Mouse (Mus musculus): ENCODE data around the gene Msto1.
A peak's percentile ranks its signal among the peaks of the same experiment; 100 is the strongest.
"Not testable (repeated sequence)": the region's sequence is repeated elsewhere in the genome, so short reads cannot be mapped to it uniquely, and the experiment has no call there.

The Msto1 gene

DNA sequence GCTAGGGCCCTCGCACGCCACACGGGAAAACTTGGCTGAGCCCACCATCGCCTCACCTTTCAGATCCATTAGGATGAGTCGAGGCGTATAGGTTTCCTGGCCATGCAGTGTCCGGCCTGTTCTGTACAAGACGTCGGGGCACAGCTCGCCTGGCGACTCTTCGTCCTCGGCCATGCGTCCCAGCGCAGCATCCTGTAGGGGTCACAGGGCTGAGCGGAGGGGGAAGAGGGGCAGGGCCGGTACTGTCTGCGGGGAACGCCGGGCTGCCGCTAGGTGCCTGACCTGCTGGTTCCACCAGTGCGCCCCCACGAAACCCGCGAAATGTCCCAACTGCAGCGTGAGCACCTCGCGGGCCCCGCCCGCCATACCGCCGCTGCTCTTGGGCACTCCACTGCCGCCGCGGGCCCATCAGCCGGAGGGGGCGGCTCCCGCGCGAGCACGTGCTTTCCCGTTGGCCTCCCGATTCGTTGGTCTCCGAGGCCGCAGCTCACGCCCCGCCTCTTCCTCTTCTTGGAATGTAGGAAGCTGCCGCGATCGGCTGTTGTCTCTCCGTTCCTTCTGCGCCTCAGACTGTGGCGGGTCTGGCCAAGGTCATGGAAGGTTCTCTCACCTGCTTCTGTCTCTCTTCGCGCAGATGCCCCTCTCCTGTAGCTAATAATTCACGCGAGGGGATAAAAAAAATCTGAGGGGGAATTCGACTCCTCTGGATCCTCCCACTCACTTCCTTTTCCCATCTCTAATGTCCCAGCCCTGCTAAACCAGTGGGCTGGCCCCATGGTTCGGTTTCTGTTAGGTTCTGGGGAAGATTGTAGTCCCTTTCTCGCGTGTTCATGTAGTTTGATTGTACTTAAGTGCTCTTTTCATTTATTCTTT is at the start of gene Msto1:
TSS of gene Msto1 (minus strand) at position 489 of the 873 bp plus-strand sequence.
- DNase-seq (ENCODE audit: low read depth, low spot score), result peak; percentile 79

- DNase-seq (ENCODE audit: low read depth, low spot score), result not testable (repeated sequence)
Measured at GRCm38 (mm10) chr3:88963211-88963610, 49.4 kb upstream of the Msto1 start.

DNA sequence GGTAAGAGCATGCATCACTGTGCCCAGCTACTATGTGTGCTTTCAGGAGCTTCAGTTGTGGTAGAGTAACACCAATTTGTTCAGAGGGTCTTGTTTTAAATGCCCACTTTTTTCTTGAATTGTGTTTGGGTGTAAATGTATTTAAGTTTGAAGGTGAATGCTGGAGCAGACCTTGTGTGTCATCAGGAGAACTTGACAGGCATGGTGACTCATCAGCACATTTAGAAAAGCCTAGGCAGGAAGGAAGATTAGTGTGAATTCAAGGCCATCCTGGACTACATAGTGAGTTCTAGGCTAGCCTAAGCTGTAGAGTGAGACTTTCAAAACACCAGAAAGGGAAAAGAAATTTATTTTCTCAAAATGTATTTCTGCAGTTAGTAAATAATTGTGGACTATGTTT is 39.9 kb upstream of the Msto1 start:
- DNase-seq (ENCODE audit: low read depth, low spot score), result no peak

GRCm38 (mm10) chr3:88953246-88953645 is 39.4 kb upstream of the Msto1 start:
- no peak for DNase-seq (ENCODE audit: low read depth, low spot score)

GRCm38 (mm10) chr3:88951327-88951800 is 37.6 kb upstream of the Msto1 start:
- no peak for DNase-seq (ENCODE audit: low read depth, low spot score)

DNA sequence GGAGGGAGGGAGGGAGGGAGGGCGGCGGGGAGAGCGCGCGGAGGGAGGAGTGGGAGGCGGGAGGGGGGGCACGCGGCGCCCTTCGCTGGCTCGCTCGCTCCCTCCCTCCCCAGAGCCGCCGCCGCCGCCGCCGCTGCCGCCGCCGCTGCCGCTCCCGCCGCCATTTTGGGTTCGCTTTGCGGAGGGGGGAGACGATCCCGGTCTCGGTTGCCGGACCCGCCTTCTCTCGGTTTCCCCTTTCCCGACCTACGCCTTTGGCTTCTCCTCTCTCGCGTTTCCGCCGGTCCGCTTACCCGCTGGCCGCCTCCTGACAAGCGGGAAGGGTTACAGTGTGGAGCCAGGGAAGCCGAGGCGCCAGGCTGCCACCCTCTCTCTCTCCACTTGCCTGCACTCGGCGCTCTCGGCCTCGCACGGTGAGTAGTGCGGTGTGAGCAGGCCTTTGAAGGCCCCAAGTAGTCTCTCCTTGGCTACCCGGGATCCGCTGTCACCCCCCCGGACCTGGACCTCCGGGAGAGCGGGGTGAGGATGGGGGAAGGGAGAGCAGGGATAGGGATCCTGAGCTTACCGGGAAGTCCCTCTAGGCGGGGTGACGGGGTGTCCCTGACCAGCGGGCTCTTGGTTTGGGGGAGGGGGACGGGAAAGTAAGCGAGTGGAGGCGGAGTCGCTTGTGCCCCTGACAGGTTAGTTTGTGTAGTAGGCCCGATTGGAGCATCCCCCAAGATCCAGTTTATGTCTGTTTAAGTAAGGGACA is 37.0 kb upstream of the Msto1 start, which contains the start of the genes Ash1l and Dap3:
TSS of gene Ash1l (plus strand) at position 47 of the 751 bp plus-strand sequence.
TSS of gene Dap3 (minus strand) at position 606 of the 751 bp plus-strand sequence.
- DNase-seq (ENCODE audit: low read depth, low spot score), result peak; percentile 63

- peak; percentile 63 for DNase-seq (ENCODE audit: low read depth, low spot score)
Measured at GRCm38 (mm10) chr3:88949786-88950575, 36.2 kb upstream of the Msto1 start.

DNA sequence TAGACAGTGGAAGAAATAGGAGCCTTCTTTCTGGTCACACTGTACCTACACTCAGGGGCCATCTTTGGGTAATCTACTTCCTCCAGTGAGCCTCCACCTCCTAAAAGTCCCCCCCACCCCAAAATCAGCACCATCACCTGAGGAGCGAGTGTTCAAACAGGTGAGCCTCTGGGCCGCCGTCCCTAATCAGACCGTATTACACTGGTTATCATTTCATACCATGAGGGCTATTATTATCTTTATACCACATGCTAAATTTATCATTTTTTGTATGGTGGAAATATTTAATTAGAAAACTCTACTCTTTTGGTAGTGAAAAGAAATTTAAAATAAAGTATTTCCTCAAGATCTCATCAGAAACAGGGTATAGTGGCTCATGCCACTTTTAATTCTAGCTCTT is 30.3 kb upstream of the Msto1 start:
- no peak for DNase-seq (ENCODE audit: low read depth, low spot score)

GRCm38 (mm10) chr3:88942316-88942880 is 28.6 kb upstream of the Msto1 start:
- DNase-seq (ENCODE audit: low read depth, low spot score), result no peak

- DNase-seq (ENCODE audit: low read depth, low spot score), result peak; percentile 42
Measured at GRCm38 (mm10) chr3:88939749-88940148, 25.9 kb upstream of the Msto1 start.

DNA sequence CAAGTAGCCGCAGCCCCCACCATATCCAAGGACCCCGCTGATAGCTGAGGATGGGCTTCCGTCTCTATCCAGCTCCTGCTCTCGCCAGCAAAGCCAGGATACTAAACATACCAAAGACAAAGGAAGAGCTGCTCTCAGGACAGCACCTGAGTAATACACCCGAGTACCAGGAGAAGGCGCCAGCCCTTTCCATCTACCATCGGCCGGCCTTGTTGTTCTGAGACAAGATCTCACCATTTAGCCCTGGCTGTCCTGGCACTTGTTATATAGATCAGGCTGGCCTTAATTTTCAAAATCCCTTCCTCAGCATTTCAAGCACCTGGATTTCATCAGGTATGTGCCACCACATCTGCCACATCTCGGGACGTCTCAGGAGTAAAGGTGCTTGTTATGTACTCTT is 25.3 kb upstream of the Msto1 start:
- no peak for DNase-seq (ENCODE audit: low read depth, low spot score)

DNA sequence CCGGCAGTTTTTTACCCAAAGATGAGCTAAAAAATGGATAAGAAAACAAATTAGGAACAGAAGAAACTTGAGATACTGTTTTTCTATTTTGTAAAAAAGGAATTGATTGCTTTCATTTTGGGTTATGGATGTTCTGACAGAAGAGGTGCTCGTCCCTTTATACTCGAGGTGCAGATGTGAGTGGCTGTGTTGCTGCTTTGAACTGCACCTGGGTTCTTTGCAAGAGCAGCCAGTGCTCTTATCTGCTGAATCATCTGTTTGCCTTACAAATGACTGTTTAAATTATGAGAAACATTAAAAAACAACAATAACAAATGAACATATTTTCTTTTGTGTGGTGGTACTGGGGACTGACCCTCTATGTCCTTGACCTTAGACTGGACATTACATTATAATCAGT is 15.7 kb upstream of the Msto1 start:
- no peak for DNase-seq (ENCODE audit: low read depth, low spot score)

GRCm38 (mm10) chr3:88925651-88926050 is 11.9 kb upstream of the Msto1 start:
- DNase-seq (ENCODE audit: low read depth, low spot score), result no peak

- DNase-seq (ENCODE audit: low read depth, low spot score), result no peak
Measured at GRCm38 (mm10) chr3:88923989-88924591, 10.3 kb upstream of the Msto1 start.

DNA sequence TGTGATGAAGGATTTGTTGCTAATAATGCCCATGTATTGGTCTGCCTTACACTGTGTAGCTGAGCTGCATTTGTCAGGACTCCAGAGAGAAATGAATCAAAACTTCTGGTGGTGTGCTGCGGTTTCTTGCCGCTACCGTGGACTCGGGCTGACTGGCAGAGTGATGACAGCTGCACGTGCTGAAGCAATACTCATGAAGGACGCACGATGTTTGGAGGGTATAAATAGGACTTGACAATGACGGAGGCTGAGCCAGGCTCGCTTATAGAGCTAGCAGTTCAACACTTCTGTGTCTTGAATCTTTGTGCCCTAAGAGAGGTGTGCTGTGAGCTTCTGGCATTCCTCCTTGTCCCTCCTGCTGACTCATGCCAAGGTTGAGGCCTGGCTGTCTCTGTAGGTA is 7.6 kb upstream of the Msto1 start:
- no peak for DNase-seq (ENCODE audit: low read depth, low spot score)

GRCm38 (mm10) chr3:88918981-88919380 is 5.2 kb upstream of the Msto1 start:
- no peak for DNase-seq (ENCODE audit: low read depth, low spot score)

DNA sequence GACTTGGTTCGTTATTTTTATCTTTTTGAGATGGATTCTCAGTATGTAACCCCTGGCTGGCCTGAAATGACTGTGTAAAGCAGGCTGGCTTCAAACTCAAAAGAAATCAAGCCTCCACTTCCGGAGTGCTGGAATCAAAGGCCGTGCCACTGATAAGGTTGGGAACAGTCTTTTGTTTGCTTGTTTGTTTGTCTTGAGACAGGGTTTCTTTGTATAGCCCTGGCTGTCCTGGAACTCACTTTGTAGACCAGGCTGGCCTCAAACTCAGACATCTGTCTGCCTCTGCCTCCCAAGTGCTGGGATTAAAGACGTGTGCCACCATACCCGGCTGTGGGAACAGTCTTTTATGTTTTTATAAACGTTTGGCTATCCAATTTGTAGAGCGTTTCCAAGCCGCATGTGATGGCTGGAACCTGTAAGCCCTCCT is 598 bp upstream of the Msto1 start:
- no peak for DNase-seq (ENCODE audit: low read depth, low spot score)

- no peak for DNase-seq (ENCODE audit: low read depth, low spot score)
Measured at GRCm38 (mm10) chr3:88912585-88912984, 1.2 kb downstream of the Msto1 start.

- no peak for DNase-seq (ENCODE audit: low read depth, low spot score)
Measured at GRCm38 (mm10) chr3:88906393-88907159, 7.2 kb downstream of the Msto1 start.

DNA sequence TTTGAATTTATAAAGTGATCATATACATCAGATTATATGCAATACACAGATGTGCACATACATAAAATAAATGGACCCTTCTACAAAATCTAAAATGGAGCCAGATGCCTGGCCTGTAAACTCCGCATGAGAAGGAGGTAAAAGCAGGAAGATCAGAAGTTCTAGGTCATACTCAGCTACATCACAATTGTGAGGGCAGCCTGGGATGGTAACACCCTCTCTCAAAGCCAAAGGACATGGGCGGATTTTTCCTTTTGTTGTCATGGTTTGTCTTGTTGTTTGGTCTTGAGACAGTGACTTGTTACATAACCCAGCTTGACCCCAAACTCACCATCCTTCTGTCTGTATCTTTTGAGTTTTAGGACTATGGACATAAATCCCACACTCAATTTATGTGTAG is 8.1 kb downstream of the Msto1 start:
- no peak for DNase-seq (ENCODE audit: low read depth, low spot score)
